Mouse (Mus musculus): Measurements from ENCODE around the gene L1td1. TPM values are rescaled to one million over a fixed set of nuclear protein-coding genes. Genes with fewer than 3 reads are reported as not detected.
"Not testable (repeated sequence)": the region's sequence is repeated elsewhere in the genome, so short reads cannot be mapped to it uniquely, and the experiment has no call there.

The L1td1 gene
- total RNA-seq (2021): under 1 TPM in 1 of 2 experiments, not detected in 1; 0.14 TPM
- long read RNA-seq, experiment 1: 0 reads
- long read RNA-seq, experiment 2: 0 reads

- DNase-seq (ENCODE audit: low spot score in 2 of 2): no peak
Observed at GRCm38 (mm10) chr4:98726590-98727237, at the start of gene L1td1. L1td1 (plus strand) TSS chr4:98726734.

GRCm38 (mm10) chr4:98677506-98677905 is 49.0 kb upstream of the L1td1 start:
- no peak for DNase-seq (ENCODE audit: low spot score in 2 of 2)

- no peak for DNase-seq (ENCODE audit: low spot score in 2 of 2)
Observed at GRCm38 (mm10) chr4:98686678-98687267, 39.8 kb upstream of the L1td1 start.

GRCm38 (mm10) chr4:98688116-98688515 is 38.4 kb upstream of the L1td1 start:
- no peak for DNase-seq (ENCODE audit: low spot score in 2 of 2)

- DNase-seq (ENCODE audit: low spot score in 2 of 2): no peak
Observed at GRCm38 (mm10) chr4:98688520-98688919, 38.0 kb upstream of the L1td1 start.

GRCm38 (mm10) chr4:98689988-98690387 is 36.5 kb upstream of the L1td1 start:
- DNase-seq (ENCODE audit: low spot score in 2 of 2): no peak

GRCm38 (mm10) chr4:98693465-98694185 is 32.9 kb upstream of the L1td1 start:
- DNase-seq (ENCODE audit: low spot score in 2 of 2): no peak

GRCm38 (mm10) chr4:98697932-98698331 is 28.6 kb upstream of the L1td1 start:
- DNase-seq (ENCODE audit: low spot score in 2 of 2): no peak

- DNase-seq (ENCODE audit: low spot score in 2 of 2): no peak
Observed at GRCm38 (mm10) chr4:98698921-98699320, 27.6 kb upstream of the L1td1 start.

- no peak for DNase-seq (ENCODE audit: low spot score in 2 of 2)
Observed at GRCm38 (mm10) chr4:98700156-98700555, 26.4 kb upstream of the L1td1 start.

- DNase-seq (ENCODE audit: low spot score in 2 of 2): peak; percentile 80 to 86
Observed at GRCm38 (mm10) chr4:98702201-98702894, 24.2 kb upstream of the L1td1 start.

- DNase-seq (ENCODE audit: low spot score in 2 of 2): no peak
Observed at GRCm38 (mm10) chr4:98710891-98711290, 15.6 kb upstream of the L1td1 start.

GRCm38 (mm10) chr4:98717735-98718546 is 8.6 kb upstream of the L1td1 start:
- DNase-seq (ENCODE audit: low spot score in 2 of 2): no peak

- no peak for DNase-seq (ENCODE audit: low spot score in 2 of 2)
Observed at GRCm38 (mm10) chr4:98718547-98718917, 8.0 kb upstream of the L1td1 start.

GRCm38 (mm10) chr4:98722454-98722853 is 4.1 kb upstream of the L1td1 start:
- DNase-seq (ENCODE audit: low spot score in 2 of 2): peak; percentile 49 to 68

GRCm38 (mm10) chr4:98724682-98725081 is 1.9 kb upstream of the L1td1 start:
- not testable (repeated sequence) for DNase-seq (ENCODE audit: low spot score in 2 of 2)

- DNase-seq (ENCODE audit: low spot score in 2 of 2): no peak
Observed at GRCm38 (mm10) chr4:98725439-98725838, 1.1 kb upstream of the L1td1 start.

GRCm38 (mm10) chr4:98727295-98727958 is 893 bp downstream of the L1td1 start:
- DNase-seq (ENCODE audit: low spot score in 2 of 2): no peak

GRCm38 (mm10) chr4:98727959-98728347 is 1.4 kb downstream of the L1td1 start:
- no peak for DNase-seq (ENCODE audit: low spot score in 2 of 2)

GRCm38 (mm10) chr4:98728716-98729115 is 2.2 kb downstream of the L1td1 start:
- no peak for DNase-seq (ENCODE audit: low spot score in 2 of 2)
